ENCODE assay signal across 8 mouse cellular contexts in the genomic region with DNA sequence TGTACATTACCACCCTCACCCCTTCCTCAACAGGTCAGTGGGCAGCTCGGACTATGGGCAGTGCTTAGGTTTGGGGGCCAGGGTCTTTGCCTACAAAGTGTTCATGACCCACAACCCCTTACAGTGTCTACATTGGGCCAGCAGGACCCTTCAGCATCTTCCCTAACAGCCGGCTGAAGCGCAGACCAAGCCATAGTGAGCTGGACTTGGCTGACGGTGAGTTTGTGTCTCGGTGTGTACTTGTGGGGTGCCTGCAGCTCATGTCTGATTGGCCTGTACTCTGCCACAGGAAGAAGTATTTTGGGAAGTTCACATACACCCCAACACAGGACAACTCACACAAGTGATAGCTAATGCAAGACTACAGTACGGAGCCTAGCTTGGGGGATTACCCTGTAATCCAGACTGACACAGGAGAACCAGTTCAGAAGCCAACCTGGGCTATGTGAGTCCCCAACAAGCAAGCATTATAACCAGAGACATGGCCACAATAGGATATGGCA. TPM values are rescaled to one million over a fixed set of nuclear protein-coding genes. Genes with fewer than 3 reads are reported as not detected.
DNase-seq lines count a peak whose midpoint lies in the region; ATAC-seq and TF ChIP-seq lines count a peak whose summit lies in the region.

No protein-coding gene starts in this region.

- peaks cover 16% of the 10 kb centered on the region for H3K36me3 ChIP-seq in heart, embryonic 12.5 days
- H3K36me3 ChIP-seq in limb, embryonic 11.5 days (ENCODE audit: control insufficient read depth, insufficient read depth, low read length) = peaks cover 8% of the 10 kb centered on the region; the same call in 1 of the 2 replicates
- H3K36me3 ChIP-seq in stomach, postnatal 0 days (ENCODE audit: control insufficient read depth, insufficient read depth, low read length) = peaks cover 2% of the 10 kb centered on the region; the same call in 1 of the 2 replicates

- no peaks in the 10 kb centered on the region for H3K9me3 ChIP-seq in heart, embryonic 12.5 days (replicated peaks)
- no peaks in the 10 kb centered on the region for H3K9me3 ChIP-seq in limb, embryonic 11.5 days (ENCODE audit: control insufficient read depth, low read length)
- H3K9me3 ChIP-seq in stomach, postnatal 0 days (ENCODE audit: control insufficient read depth, low read length) = no peaks in the 10 kb centered on the region

- peaks cover 46% of the 10 kb centered on the region for H3K27me3 ChIP-seq in heart, embryonic 12.5 days (replicated peaks)
- peaks cover 63% of the 10 kb centered on the region for H3K27me3 ChIP-seq in limb, embryonic 11.5 days (ENCODE audit: control insufficient read depth, insufficient read depth, low read length)
- H3K27me3 ChIP-seq in stomach, postnatal 0 days (ENCODE audit: control insufficient read depth, insufficient read depth, low read length) = no peaks in the 10 kb centered on the region

- no peak for ATAC-seq in heart, embryonic 12.5 days (ENCODE audit: insufficient number of reproducible peaks, low FRiP score)
- no peak for ATAC-seq in limb, embryonic 11.5 days (ENCODE audit: insufficient number of reproducible peaks, low FRiP score, low TSS enrichment, low read depth)
- no peak for ATAC-seq in stomach, postnatal 0 days (ENCODE audit: low FRiP score, low TSS enrichment)
- no peak for ATAC-seq in activated CD4-positive, CD25-positive, alpha-beta regulatory T cell, adult 4 months

- H3K4me3 ChIP-seq in heart, embryonic 12.5 days = peak overlapping the region; percentile 54
- H3K4me3 ChIP-seq in limb, embryonic 11.5 days (ENCODE audit: low read depth, low read length) = peak overlapping the region; percentile 19
- H3K4me3 ChIP-seq in stomach, postnatal 0 days (ENCODE audit: low read depth, low read length) = no peak overlapping the region; the same call in 1 of the 2 replicates

- no peak for TF ChIP-seq EP300 in stomach, postnatal 0 days (optimal IDR thresholded peaks at IDR 0.05)

- peak overlapping the region; percentile 66 for H3K4me2 ChIP-seq in heart, embryonic 12.5 days
- no peak overlapping the region; the same call in 1 of the 2 replicates for H3K4me2 ChIP-seq in limb, embryonic 11.5 days (ENCODE audit: low read depth, severe bottlenecking)
- H3K4me2 ChIP-seq in stomach, postnatal 0 days (replicated peaks; ENCODE audit: low read depth) = peak overlapping the region; percentile 31

- peak overlapping the region; percentile 79 for H3K9ac ChIP-seq in heart, embryonic 12.5 days
- H3K9ac ChIP-seq in limb, embryonic 11.5 days (ENCODE audit: low read length) = no peak overlapping the region
- H3K9ac ChIP-seq in stomach, postnatal 0 days (ENCODE audit: low read length) = no peak overlapping the region

- H3K4me1 ChIP-seq in heart, embryonic 12.5 days (replicated peaks) = peaks cover 80% of the 10 kb centered on the region
- peaks cover 40% of the 10 kb centered on the region for H3K4me1 ChIP-seq in limb, embryonic 11.5 days (ENCODE audit: control insufficient read depth, insufficient read depth, low read length)
- H3K4me1 ChIP-seq in stomach, postnatal 0 days (replicated peaks; ENCODE audit: control insufficient read depth, insufficient read depth) = peaks cover 2% of the 10 kb centered on the region; the same call in 1 of the 2 replicates

- no peak for DNase-seq in heart, postnatal 14 days
- peak; percentile 46 to 73 for DNase-seq in spleen, postnatal 10 days (ENCODE audit: low spot score in 2 of 2)
- DNase-seq in spleen, adult 12 weeks (ENCODE audit: low spot score) = no peak
- no peak for DNase-seq in limb, embryonic 11.5 days (ENCODE audit: low spot score)
- DNase-seq in stomach, postnatal 0 days (ENCODE audit: low spot score) = no peak
- no peak for DNase-seq in right cerebral cortex, adult 2 months (ENCODE audit: low spot score in 2 of 2)

- no peak; the same call in 1 of the 2 replicates for TF ChIP-seq CTCF in stomach, postnatal 0 days (IDR thresholded peaks at IDR 0.05; ENCODE audit: low read depth)

- WGBS in heart, embryonic 12.5 days = 76% methylated on average over 6 of the region's 6 CpGs
- 82% methylated on average over 6 of the region's 6 CpGs for WGBS in limb, embryonic 11.5 days
- WGBS in stomach, postnatal 0 days = 86% methylated on average over 6 of the region's 6 CpGs

- intact Hi-C loops in heart, postnatal 14 days (cut with DNase I) = loop anchor here (5.0 kb wide), 1 partner anchor 41 kb away; a partner anchor contains a TSS

- H3K27ac ChIP-seq in heart, embryonic 12.5 days (ENCODE audit: poor library complexity, severe bottlenecking) = peak overlapping the region; percentile 91
- H3K27ac ChIP-seq in limb, embryonic 11.5 days (replicated peaks; ENCODE audit: low read depth, low read length) = no peak overlapping the region
- H3K27ac ChIP-seq in stomach, postnatal 0 days (replicated peaks) = no peak overlapping the region

RNA-seq across cellular contexts. Expression of a gene that starts 1.8 kb away (rescaled TPM):
- 18.1 and 19.7 TPM in 2 replicates for polyA plus RNA-seq in heart, embryonic 12.5 days (2016; fragmentation: Nextera tagmentation; extraction: Ambion mirVana)
- 1 to 10 TPM; 5.8 to 6.7 TPM for total RNA-seq in heart, postnatal 14 days (2021)
- polyA plus RNA-seq in limb, embryonic 11.5 days (2014; fragmentation: Nextera tagmentation; extraction: Ambion mirVana) = 3.9 and 4.8 TPM in 2 replicates
- polyA plus RNA-seq in stomach, postnatal 0 days (2015; fragmentation: Nextera tagmentation; extraction: Ambion mirVana) = 4.0 and 4.3 TPM in 2 replicates
- polyA plus RNA-seq in activated CD4-positive, CD25-positive, alpha-beta regulatory T cell, adult 4 months (2017; shearing (Covaris generic)) = 1 to 10 TPM in 1 of 2 experiments, under 1 TPM in 1; 0.85 to 1.2 TPM

RNA-seq across cellular contexts. Expression of a gene that starts 15.4 kb away (rescaled TPM):
- 20.9 and 21.3 TPM in 2 replicates for polyA plus RNA-seq in heart, embryonic 12.5 days (2016; fragmentation: Nextera tagmentation; extraction: Ambion mirVana)
- 10 to 100 TPM; 35.6 to 40.5 TPM for total RNA-seq in heart, postnatal 14 days (2021)
- polyA plus RNA-seq in limb, embryonic 11.5 days (2014; fragmentation: Nextera tagmentation; extraction: Ambion mirVana) = 26.4 and 26.7 TPM in 2 replicates
- polyA plus RNA-seq in stomach, postnatal 0 days (2015; fragmentation: Nextera tagmentation; extraction: Ambion mirVana) = 6.8 and 8.3 TPM in 2 replicates
- 10 to 100 TPM in 1 of 2 experiments, 1 to 10 TPM in 1; 9.4 to 12.5 TPM for polyA plus RNA-seq in activated CD4-positive, CD25-positive, alpha-beta regulatory T cell, adult 4 months (2017; shearing (Covaris generic))

RNA-seq across cellular contexts. Expression of a gene that starts 16.9 kb away (rescaled TPM):
- polyA plus RNA-seq in heart, embryonic 12.5 days (2016; fragmentation: Nextera tagmentation; extraction: Ambion mirVana) = 46.2 and 49.5 TPM in 2 replicates
- total RNA-seq in heart, postnatal 14 days (2021) = 10 to 100 TPM; 32.5 to 35.2 TPM
- polyA plus RNA-seq in limb, embryonic 11.5 days (2014; fragmentation: Nextera tagmentation; extraction: Ambion mirVana) = 65.7 and 65.9 TPM in 2 replicates
- 45.1 and 49.9 TPM in 2 replicates for polyA plus RNA-seq in stomach, postnatal 0 days (2015; fragmentation: Nextera tagmentation; extraction: Ambion mirVana)
- 10 to 100 TPM; 32.6 to 49.8 TPM for polyA plus RNA-seq in activated CD4-positive, CD25-positive, alpha-beta regulatory T cell, adult 4 months (2017; shearing (Covaris generic))

RNA-seq across cellular contexts. Expression of a gene that starts 19.8 kb away (rescaled TPM):
- polyA plus RNA-seq in heart, embryonic 12.5 days (2016; fragmentation: Nextera tagmentation; extraction: Ambion mirVana) = 5.4 and 6.9 TPM in 2 replicates
- under 1 TPM; 0.54 to 0.69 TPM for total RNA-seq in heart, postnatal 14 days (2021)
- 7.7 and 8.6 TPM in 2 replicates for polyA plus RNA-seq in limb, embryonic 11.5 days (2014; fragmentation: Nextera tagmentation; extraction: Ambion mirVana)
- polyA plus RNA-seq in stomach, postnatal 0 days (2015; fragmentation: Nextera tagmentation; extraction: Ambion mirVana) = 1.7 and 2.0 TPM in 2 replicates
- 10 to 100 TPM; 20.2 to 37.5 TPM for polyA plus RNA-seq in activated CD4-positive, CD25-positive, alpha-beta regulatory T cell, adult 4 months (2017; shearing (Covaris generic))

RNA-seq across cellular contexts. Expression of a gene that starts 40.4 kb away (rescaled TPM):
- 63.4 and 68.1 TPM in 2 replicates for polyA plus RNA-seq in heart, embryonic 12.5 days (2016; fragmentation: Nextera tagmentation; extraction: Ambion mirVana)
- total RNA-seq in heart, postnatal 14 days (2021) = 10 to 100 TPM; 26.2 to 29.4 TPM
- polyA plus RNA-seq in limb, embryonic 11.5 days (2014; fragmentation: Nextera tagmentation; extraction: Ambion mirVana) = 149 and 156 TPM in 2 replicates
- polyA plus RNA-seq in stomach, postnatal 0 days (2015; fragmentation: Nextera tagmentation; extraction: Ambion mirVana) = 82.8 and 86.6 TPM in 2 replicates
- 10 to 100 TPM; 54.7 to 56.1 TPM for polyA plus RNA-seq in activated CD4-positive, CD25-positive, alpha-beta regulatory T cell, adult 4 months (2017; shearing (Covaris generic))

Comparison
In these comparisons a context has a peak if more than half of its experiments do, and no peak if none do; other contexts are left out.
1. DNase-seq: peak in spleen, postnatal 10 days (2 of 2); none in heart, postnatal 14 days (0 of 2), spleen, adult 12 weeks (single experiment), limb, embryonic 11.5 days (single experiment), stomach, postnatal 0 days (single experiment) and right cerebral cortex, adult 2 months (0 of 2).